Comparison of ENCODE assay signal across 8 mouse cellular contexts in the genomic region with DNA sequence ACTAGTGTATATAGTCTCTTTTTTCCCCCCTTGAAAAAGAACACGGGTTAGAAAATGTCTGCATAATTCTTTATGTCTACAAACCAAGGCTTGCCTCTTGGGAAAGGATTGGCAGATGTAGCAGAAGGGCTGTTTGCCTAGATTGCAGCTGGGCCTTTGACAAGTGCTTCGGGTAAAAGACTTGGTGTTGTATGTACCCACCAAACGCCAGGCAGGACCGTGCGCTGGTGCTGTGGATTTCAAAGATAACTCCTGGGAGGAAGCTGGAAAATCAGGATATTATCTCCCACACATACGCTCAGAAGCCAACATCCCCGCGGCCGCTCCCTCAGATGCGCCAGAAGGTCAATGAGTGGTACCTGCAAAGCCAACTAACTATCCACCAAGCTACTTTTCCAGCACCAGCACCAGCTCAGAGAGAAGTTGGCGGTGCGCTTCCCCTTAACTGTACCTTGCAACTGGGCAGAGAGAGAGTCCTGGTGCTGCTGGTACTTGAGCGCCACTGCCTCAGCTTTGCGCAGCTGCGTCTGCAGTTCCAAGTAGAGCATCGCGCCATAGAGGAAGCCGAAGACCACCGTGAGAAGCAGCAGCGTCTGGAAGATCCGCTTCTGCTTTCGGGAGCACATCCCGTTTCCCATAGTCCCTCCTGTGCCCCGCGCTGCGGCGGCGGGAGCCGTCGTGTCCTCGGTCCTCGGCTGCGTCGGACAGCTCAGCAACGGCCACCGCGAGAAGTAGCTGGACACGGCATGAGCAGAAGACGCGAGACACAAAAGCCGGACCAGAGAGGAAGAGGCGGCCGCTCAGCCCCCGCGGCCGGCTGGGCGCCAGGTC. TPM values are rescaled to one million over a fixed set of nuclear protein-coding genes. Genes with fewer than 3 reads are reported as not detected.
DNase-seq lines count a peak whose midpoint lies in the region; ATAC-seq and TF ChIP-seq lines count a peak whose summit lies in the region.

No protein-coding gene starts in this region.

- peak overlapping the region; percentile 59 for H3K4me3 ChIP-seq in embryonic fibroblast, embryonic 13.5 days (ENCODE audit: insufficient read depth, low read length)

- TF ChIP-seq POLR2A in embryonic fibroblast, embryonic 13.5 days (IDR thresholded peaks at IDR 0.05; ENCODE audit: low read depth, low read length): no peak; the same call in none of the 2 replicates

- H3K4me1 ChIP-seq in embryonic fibroblast, embryonic 13.5 days (ENCODE audit: control insufficient read depth, insufficient read depth, low read length): peaks cover 8% of the 10 kb centered on the region

- TF ChIP-seq CTCF in embryonic fibroblast, embryonic 13.5 days (IDR thresholded peaks at IDR 0.05; ENCODE audit: borderline replicate concordance, insufficient read depth, low read length): no peak

- ATAC-seq in hematopoietic stem cell, adult 5-6 weeks (replicated peaks in 1 of 2; ENCODE audit: insufficient read depth in 1 of 2, low FRiP score in 2 of 2, low TSS enrichment in 1 of 2, low read depth in 1 of 2, poor library complexity in 2 of 2, severe bottlenecking in 2 of 2): peak; percentile 66 to 68

- peak; percentile 13 for DNase-seq in cerebellum, adult 8-10 months
- no peak for DNase-seq in cerebellum, postnatal 25 days
- DNase-seq in MN1 (ENCODE audit: low spot score): peak; percentile 79
- DNase-seq in liver: peak; percentile 48
- peak; percentile 75 for DNase-seq in neural tube, embryonic 10.5 days (ENCODE audit: extremely low spot score, low spot score)
- DNase-seq in thymus, postnatal 10 days (ENCODE audit: low spot score in 2 of 2): peak; percentile 13 to 15

- H3K27ac ChIP-seq in embryonic fibroblast, embryonic 13.5 days (ENCODE audit: insufficient read depth, low read length): peak overlapping the region; percentile 89

RNA-seq across cellular contexts. Expression of gene Golim4, which starts 0.9 kb away (rescaled TPM):
- polyA plus RNA-seq in embryonic fibroblast, embryonic 13.5 days (2011; ENCODE audit: insufficient read length, low read depth, missing spikeins): 125 and 159 TPM in 2 replicates
- total RNA-seq in hematopoietic stem cell, adult 5-6 weeks (2017): 51.6 and 66.0 TPM in 2 replicates

Comparison
In these comparisons a context has a peak if more than half of its experiments do, and no peak if none do; other contexts are left out.
1. DNase-seq: peak in cerebellum, adult 8-10 months (single experiment), MN1 (single experiment), liver (single experiment), neural tube, embryonic 10.5 days (single experiment) and thymus, postnatal 10 days (2 of 2); none in cerebellum, postnatal 25 days (0 of 2).